Mouse (Mus musculus): ENCODE results near the gene Zfhx2. TPM values are rescaled to one million over a fixed set of nuclear protein-coding genes. Genes with fewer than 3 reads are reported as not detected.
A peak's percentile ranks its signal among the peaks of the same experiment; 100 is the strongest.

Gene Zfhx2
- total and polyA plus RNA-seq, 3 experiments: 0.42 to 3.2 TPM; not detected in 1

GRCm38 (mm10) chr14:55121947-55122346, 29.8 kb upstream of the Zfhx2 start:
- peak; percentile 28 for DNase-seq (ENCODE audit: low read depth, low spot score)

GRCm38 (mm10) chr14:55119421-55120134, 27.5 kb upstream of the Zfhx2 start:
- peak; percentile 63 for DNase-seq (ENCODE audit: low read depth, low spot score)
- Histone ChIP-seq H3K79me2 (ENCODE audit: control insufficient read depth, insufficient read depth, low read length, poor library complexity) (no peaks in the 10 kb centered on the region), H3K9me3 (replicated peaks; ENCODE audit: insufficient read depth, low read length) (no peaks in the 10 kb centered on the region), H3K27ac (ENCODE audit: control insufficient read depth, low read depth, low read length) (no peak overlapping the region), H3K9ac (ENCODE audit: control insufficient read depth, low read depth, low read length, poor library complexity, severe bottlenecking) (no peak overlapping the region), H3K36me3 (ENCODE audit: control insufficient read depth in 1 of 2, insufficient read depth in 2 of 2, low read length in 2 of 2) (no peaks in the 10 kb centered on the region), H3K4me1 (ENCODE audit: control insufficient read depth in 1 of 2, insufficient read depth in 2 of 2, low read length in 2 of 2) (no peaks in the 10 kb centered on the region), H3K4me3 (ENCODE audit: control insufficient read depth in 1 of 2, insufficient read depth in 1 of 2, low read depth in 2 of 2, low read length in 2 of 2) (no peak overlapping the region), H3K27me3 (ENCODE audit: control insufficient read depth in 1 of 2, insufficient read depth in 2 of 2, low read length in 2 of 2) (peaks cover 2 to 8% of the 10 kb centered on the region in 2 experiments; a peak in 1 of 4 replicates)
- TF ChIP-seq MAFK (IDR thresholded peaks at IDR 0.05; ENCODE audit: borderline replicate concordance, low read depth, low read length) (no peak), MYC (IDR thresholded peaks at IDR 0.05; ENCODE audit: low read depth, low read length) (0 out of 2 replicates have a peak, but pooled peaks have one; percentile 24), TBP (IDR thresholded peaks at IDR 0.05; ENCODE audit: low read depth, low read length) (no peak), ZNF384 (IDR thresholded peaks at IDR 0.05; ENCODE audit: low read depth, low read length) (no peak), POLR2AphosphoS2 (IDR thresholded peaks at IDR 0.05; ENCODE audit: low read length) (no peak), SMC3 (IDR thresholded peaks at IDR 0.05; ENCODE audit: low read depth, low read length) (peak; percentile 50), MAZ (IDR thresholded peaks at IDR 0.05; ENCODE audit: low read depth, low read length) (no peak), MXI1 (IDR thresholded peaks at IDR 0.05; ENCODE audit: low read depth, low read length) (no peak), UBTF (IDR thresholded peaks at IDR 0.05; ENCODE audit: borderline replicate concordance, insufficient read depth, low read depth, low read length) (no peak), EP300 (IDR thresholded peaks at IDR 0.05; ENCODE audit: low read depth in 1 of 2, low read length in 2 of 2) (no peak), CTCF (IDR thresholded peaks at IDR 0.05 in 2 of 3, conservative IDR thresholded peaks at IDR 0.05 in 1 of 3; ENCODE audit: control insufficient read depth in 1 of 3, insufficient read depth in 1 of 3, low read depth in 2 of 3, low read length in 3 of 3, poor library complexity in 1 of 3, severe bottlenecking in 1 of 3) (peak; percentile 70 to 81 (median 76)), ZC3H11A (IDR thresholded peaks at IDR 0.05; ENCODE audit: low read depth, low read length) (peak; percentile 46), ZKSCAN1 (IDR thresholded peaks at IDR 0.05; ENCODE audit: low read depth, low read length) (no peak), GATA1 (IDR thresholded peaks at IDR 0.05; ENCODE audit: low read depth, low read length) (no peak), RAD21 (IDR thresholded peaks at IDR 0.05; ENCODE audit: low read depth, low read length) (peak; percentile 66)

More at GRCm38 (mm10) chr14:55121947-55122346, 29.8 kb upstream of the Zfhx2 start:
- TF ChIP-seq MYB (IDR thresholded peaks at IDR 0.05; ENCODE audit: low read depth, low read length) (no peak), BHLHE40 (IDR thresholded peaks at IDR 0.05; ENCODE audit: borderline replicate concordance, low read depth, low read length) (no peak), RAD21 (IDR thresholded peaks at IDR 0.05; ENCODE audit: low read depth, low read length) (peak; percentile 19), CTCF (IDR thresholded peaks at IDR 0.05 in 2 of 3, conservative IDR thresholded peaks at IDR 0.05 in 1 of 3; ENCODE audit: control insufficient read depth in 1 of 3, insufficient read depth in 1 of 3, low read depth in 2 of 3, low read length in 3 of 3, poor library complexity in 1 of 3, severe bottlenecking in 1 of 3) (peak; percentile 26 to 52 (median 47); a peak in 5 of 6 replicates), SMC3 (IDR thresholded peaks at IDR 0.05; ENCODE audit: low read depth, low read length) (peak; percentile 36), ZC3H11A (IDR thresholded peaks at IDR 0.05; ENCODE audit: low read depth, low read length) (peak; percentile 11; the same call in 1 of the 2 replicates), RCOR1 (IDR thresholded peaks at IDR 0.05; ENCODE audit: low read depth, low read length) (no peak)
- peaks cover 4 to 14% of the 10 kb centered on the region in 2 experiments for H3K27me3 ChIP-seq (ENCODE audit: control insufficient read depth in 1 of 2, insufficient read depth in 2 of 2, low read length in 2 of 2)
- H3K4me1 ChIP-seq (ENCODE audit: control insufficient read depth in 1 of 2, insufficient read depth in 2 of 2, low read length in 2 of 2): no peaks in the 10 kb centered on the region
- H3K9me3 ChIP-seq (replicated peaks; ENCODE audit: insufficient read depth, low read length): no peaks in the 10 kb centered on the region
- no peak overlapping the region for H3K4me3 ChIP-seq (ENCODE audit: control insufficient read depth in 1 of 2, insufficient read depth in 1 of 2, low read depth in 2 of 2, low read length in 2 of 2)
- H3K27ac ChIP-seq (ENCODE audit: control insufficient read depth, low read depth, low read length): no peak overlapping the region
- no peaks in the 10 kb centered on the region for H3K79me2 ChIP-seq (ENCODE audit: control insufficient read depth, insufficient read depth, low read length, poor library complexity)
- H3K36me3 ChIP-seq (ENCODE audit: control insufficient read depth in 1 of 2, insufficient read depth in 2 of 2, low read length in 2 of 2): no peaks in the 10 kb centered on the region
- H3K9ac ChIP-seq (ENCODE audit: control insufficient read depth, low read depth, low read length, poor library complexity, severe bottlenecking): no peak overlapping the region

Measured in MEL (cell line).